Comparison of ENCODE assay signal across 9 mouse cellular contexts in genomic region chr11:72397072-72397471, GRCm38 (mm10). TPM values are rescaled to one million over a fixed set of nuclear protein-coding genes. Genes with fewer than 3 reads are reported as not detected.
DNase-seq lines count a peak whose midpoint lies in the region; ATAC-seq lines count a peak whose summit lies in the region.
"Had no signal": no experiment of that assay in that cellular context is flagged by ENCODE, and none has a peak within 500 bp of the region (broad histone marks: within the 10 kb centered on the region; RNA-seq: fewer than 3 reads in every experiment).

No protein-coding gene starts in this region.

- no peak for ATAC-seq in intestine, embryonic 14.5 days (replicated peaks; ENCODE audit: low FRiP score, low TSS enrichment, low read depth)
- ATAC-seq in forebrain, embryonic 13.5 days: no peak

- H3K4me3 ChIP-seq in intestine, embryonic 14.5 days (ENCODE audit: low read depth, low read length): no peak overlapping the region
- no peak overlapping the region for H3K4me3 ChIP-seq in forebrain, embryonic 13.5 days
- H3K4me3 ChIP-seq: midbrain, embryonic 12.5 days had no signal

- H3K27ac ChIP-seq in intestine, embryonic 14.5 days (ENCODE audit: low read depth): peak overlapping the region; percentile 59; the same call in 1 of the 2 replicates
- no peak overlapping the region for H3K27ac ChIP-seq in forebrain, embryonic 13.5 days
- H3K27ac ChIP-seq: midbrain, embryonic 12.5 days had no signal

- 56% methylated on average over 10 of the region's 10 CpGs for WGBS in intestine, embryonic 14.5 days
- 85% methylated on average over 10 of the region's 10 CpGs for WGBS in forebrain, embryonic 13.5 days

- H3K27me3 ChIP-seq in intestine, embryonic 14.5 days (replicated peaks; ENCODE audit: control insufficient read depth, insufficient read depth, low read length): no peaks in the 10 kb centered on the region
- H3K27me3 ChIP-seq in forebrain, embryonic 13.5 days: no peaks in the 10 kb centered on the region
- H3K27me3 ChIP-seq: midbrain, embryonic 12.5 days had no signal

- H3K4me2 ChIP-seq in intestine, embryonic 14.5 days (ENCODE audit: low read length): no peak overlapping the region
- H3K4me2 ChIP-seq in forebrain, embryonic 13.5 days: no peak overlapping the region
- H3K4me2 ChIP-seq: midbrain, embryonic 12.5 days had no signal

- peaks cover 17% of the 10 kb centered on the region for H3K4me1 ChIP-seq in intestine, embryonic 14.5 days (replicated peaks; ENCODE audit: control insufficient read depth, insufficient read depth, low read length)
- 0 out of 2 replicates have a peak, but pooled peaks cover 4% of the 10 kb centered on the region for H3K4me1 ChIP-seq in forebrain, embryonic 13.5 days

- DNase-seq in retina, postnatal 1 day: peak; percentile 16
- no peak for DNase-seq in retina, embryonic 14.5 days (ENCODE audit: low spot score)
- DNase-seq in gastrocnemius, postnatal 36 days: peak; percentile 81 to 86
- DNase-seq in intestine, embryonic 14.5 days (ENCODE audit: low spot score): no peak
- peak; percentile 86 for DNase-seq in skeletal muscle tissue, adult 2 months (ENCODE audit: low read depth, low spot score)
- DNase-seq in right cerebral cortex, postnatal 36 days (ENCODE audit: low spot score in 2 of 2): no peak
- no peak for DNase-seq in MN1 (ENCODE audit: low spot score)

- H3K36me3 ChIP-seq in intestine, embryonic 14.5 days (ENCODE audit: control insufficient read depth, insufficient read depth, low read length): no peaks in the 10 kb centered on the region
- H3K36me3 ChIP-seq in forebrain, embryonic 13.5 days (ENCODE audit: poor library complexity, severe bottlenecking): no peaks in the 10 kb centered on the region
- H3K36me3 ChIP-seq: midbrain, embryonic 12.5 days had no signal

- intact Hi-C loops in gastrocnemius, postnatal 36 days (cut with DNase I): no loop called here

- H3K9me3 ChIP-seq in intestine, embryonic 14.5 days (ENCODE audit: control insufficient read depth, low read length): no peaks in the 10 kb centered on the region
- H3K9me3 ChIP-seq in forebrain, embryonic 13.5 days (replicated peaks): no peaks in the 10 kb centered on the region
- H3K9me3 ChIP-seq: midbrain, embryonic 12.5 days had no signal

- H3K9ac ChIP-seq in intestine, embryonic 14.5 days (ENCODE audit: low read length): no peak overlapping the region
- no peak overlapping the region for H3K9ac ChIP-seq in forebrain, embryonic 13.5 days
- H3K9ac ChIP-seq: midbrain, embryonic 12.5 days had no signal

RNA-seq across cellular contexts. Expression of gene Smtnl2, which starts 14.4 kb away (rescaled TPM):
- 100 to 1,000 TPM; 206 to 299 TPM for total RNA-seq in gastrocnemius, postnatal 36 days (2021)
- polyA plus RNA-seq in intestine, embryonic 14.5 days (2014; fragmentation: Nextera tagmentation; extraction: Ambion mirVana): 26.2 and 34.5 TPM in 2 replicates
- 2.2 and 2.6 TPM in 2 replicates for polyA plus RNA-seq in forebrain, embryonic 13.5 days (2015; fragmentation: Nextera tagmentation; extraction: Ambion mirVana)

RNA-seq across cellular contexts. Expression of gene Tekt1, which starts 34.8 kb away (rescaled TPM):
- total RNA-seq in gastrocnemius, postnatal 36 days (2021): 1 to 10 TPM in 1 of 2 experiments, under 1 TPM in 1; 0.92 to 1.1 TPM
- 0.58 and 0.81 TPM in 2 replicates for polyA plus RNA-seq in intestine, embryonic 14.5 days (2014; fragmentation: Nextera tagmentation; extraction: Ambion mirVana)
- 6.4 and 9.1 TPM in 2 replicates for polyA plus RNA-seq in forebrain, embryonic 13.5 days (2015; fragmentation: Nextera tagmentation; extraction: Ambion mirVana)

RNA-seq across cellular contexts. Expression of gene Ggt6, which starts 38.3 kb away (rescaled TPM):
- 1 to 10 TPM in 1 of 2 experiments, under 1 TPM in 1; 0.28 to 1.0 TPM for total RNA-seq in gastrocnemius, postnatal 36 days (2021)
- 6.7 and 7.0 TPM in 2 replicates for polyA plus RNA-seq in intestine, embryonic 14.5 days (2014; fragmentation: Nextera tagmentation; extraction: Ambion mirVana)
- polyA plus RNA-seq in forebrain, embryonic 13.5 days (2015; fragmentation: Nextera tagmentation; extraction: Ambion mirVana): not detected in 2 replicates
- polyA plus RNA-seq: midbrain, embryonic 12.5 days had no signal

RNA-seq across cellular contexts. Expression of gene Mybbp1a, which starts 44.1 kb away (rescaled TPM):
- 10 to 100 TPM; 48.6 to 58.9 TPM for total RNA-seq in gastrocnemius, postnatal 36 days (2021)
- 173 and 184 TPM in 2 replicates for polyA plus RNA-seq in intestine, embryonic 14.5 days (2014; fragmentation: Nextera tagmentation; extraction: Ambion mirVana)
- polyA plus RNA-seq in forebrain, embryonic 13.5 days (2015; fragmentation: Nextera tagmentation; extraction: Ambion mirVana): 111 and 122 TPM in 2 replicates

Comparison
In these comparisons a context has a peak if more than half of its experiments do, and no peak if none do; other contexts are left out.
1. DNase-seq: peak in retina, postnatal 1 day (single experiment), gastrocnemius, postnatal 36 days (2 of 2) and skeletal muscle tissue, adult 2 months (single experiment); none in retina, embryonic 14.5 days (single experiment), intestine, embryonic 14.5 days (single experiment), right cerebral cortex, postnatal 36 days (0 of 2) and MN1 (single experiment).